9 mouse cellular contexts compared by ENCODE assay signal in genomic region chr7:34232785-34233725, GRCm38 (mm10). TPM values are rescaled to one million over a fixed set of nuclear protein-coding genes. Genes with fewer than 3 reads are reported as not detected.
DNase-seq lines count a peak whose midpoint lies in the region; ATAC-seq and TF ChIP-seq lines count a peak whose summit lies in the region.
"Had no signal": no experiment of that assay in that cellular context is flagged by ENCODE, and none has a peak within 500 bp of the region (broad histone marks: within the 10 kb centered on the region; RNA-seq: fewer than 3 reads in every experiment).

No protein-coding gene starts in this region.

- H3K27ac ChIP-seq in heart, embryonic 14.5 days (replicated peaks in 1 of 2; ENCODE audit: control insufficient read depth in 1 of 2, insufficient read depth in 1 of 2, low read depth in 2 of 2, low read length in 2 of 2), result peak overlapping the region; percentile 91 to 93
- peak overlapping the region; percentile 93 for H3K27ac ChIP-seq in ES-E14 (ENCODE audit: insufficient read depth, low read depth, low read length, poor library complexity, severe bottlenecking)
- peak overlapping the region; percentile 92 for H3K27ac ChIP-seq in forebrain, embryonic 15.5 days (replicated peaks)
- H3K27ac ChIP-seq in liver, postnatal 0 days (ENCODE audit: low read depth), result peak overlapping the region; percentile 73

- H3K27me3 ChIP-seq in heart, embryonic 14.5 days (ENCODE audit: control insufficient read depth, insufficient read depth, low read length), result no peaks in the 10 kb centered on the region
- no peaks in the 10 kb centered on the region for H3K27me3 ChIP-seq in forebrain, embryonic 15.5 days
- H3K27me3 ChIP-seq in liver, postnatal 0 days (ENCODE audit: insufficient read depth, low read length), result no peaks in the 10 kb centered on the region
- H3K27me3 ChIP-seq: Patski had no signal

- H3K36me3 ChIP-seq in heart, embryonic 14.5 days (ENCODE audit: control insufficient read depth, insufficient read depth, low read length), result peaks cover 29% of the 10 kb centered on the region
- H3K36me3 ChIP-seq in ES-E14 (ENCODE audit: control insufficient read depth, insufficient read depth, low read length, poor library complexity, severe bottlenecking), result peaks cover 16% of the 10 kb centered on the region
- H3K36me3 ChIP-seq in forebrain, embryonic 15.5 days, result peaks cover 17% of the 10 kb centered on the region
- peaks cover 13% of the 10 kb centered on the region for H3K36me3 ChIP-seq in liver, postnatal 0 days (replicated peaks; ENCODE audit: insufficient read depth, low read length)

- no peak for TF ChIP-seq EP300 in liver, postnatal 0 days (IDR thresholded peaks at IDR 0.05; ENCODE audit: low read depth)

- no peak for ATAC-seq in heart, embryonic 14.5 days (ENCODE audit: insufficient number of reproducible peaks, insufficient read depth, low FRiP score, low read depth)
- no peak for ATAC-seq in forebrain, embryonic 15.5 days (replicated peaks)
- no peak for ATAC-seq in liver, postnatal 0 days

- H3K9me3 ChIP-seq in heart, embryonic 14.5 days (ENCODE audit: control insufficient read depth, low read length), result no peaks in the 10 kb centered on the region
- H3K9me3 ChIP-seq in ES-E14 (ENCODE audit: control insufficient read depth, insufficient read depth, low read depth, low read length), result no peaks in the 10 kb centered on the region
- no peaks in the 10 kb centered on the region for H3K9me3 ChIP-seq in forebrain, embryonic 15.5 days
- H3K9me3 ChIP-seq in liver, postnatal 0 days (ENCODE audit: low read length), result no peaks in the 10 kb centered on the region

- peak overlapping the region; percentile 67 for H3K9ac ChIP-seq in heart, embryonic 14.5 days (ENCODE audit: low read length)
- peak overlapping the region; percentile 88 for H3K9ac ChIP-seq in ES-E14 (ENCODE audit: insufficient read depth, low read depth, low read length, poor library complexity, severe bottlenecking)
- peak overlapping the region; percentile 59 for H3K9ac ChIP-seq in forebrain, embryonic 15.5 days (replicated peaks)
- H3K9ac ChIP-seq in liver, postnatal 0 days (replicated peaks), result peak overlapping the region; percentile 39

- 36% methylated on average over 7 of the region's 7 CpGs for WGBS in heart, embryonic 14.5 days
- WGBS in forebrain, embryonic 15.5 days, result 39% methylated on average over 7 of the region's 7 CpGs
- WGBS in liver, postnatal 0 days (ENCODE audit: insufficient replicate concordance), result 38% methylated on average over 7 of the region's 7 CpGs

- intact Hi-C loops in heart, postnatal 36 days (cut with DNase I), result loop anchor here (5.0 kb wide), 1 partner anchor 36 kb away; the partner anchor contains the start of gene Pdcd2l

- no peak for DNase-seq in heart, postnatal 36 days
- DNase-seq in ES-E14 (ENCODE audit: low read depth, low spot score), result no peak
- no peak for DNase-seq in liver, postnatal 0 days
- no peak for DNase-seq in adipocyte (ENCODE audit: low spot score)
- DNase-seq in gastrocnemius, adult 18-20 months (ENCODE audit: low spot score), result no peak
- no peak for DNase-seq in embryo, embryonic 10 days (ENCODE audit: low spot score)

- H3K4me3 ChIP-seq in heart, embryonic 14.5 days (ENCODE audit: control insufficient read depth in 1 of 2, insufficient read depth in 1 of 2, low read depth in 1 of 2, low read length in 2 of 2), result peak overlapping the region; percentile 47 to 51
- peak overlapping the region; percentile 67 to 78 for H3K4me3 ChIP-seq in ES-E14 (ENCODE audit: insufficient read depth in 1 of 2, low read depth in 1 of 2, low read length in 2 of 2, poor library complexity in 1 of 2, severe bottlenecking in 1 of 2)
- H3K4me3 ChIP-seq in forebrain, embryonic 15.5 days, result peak overlapping the region; percentile 54
- H3K4me3 ChIP-seq in liver, postnatal 0 days (ENCODE audit: low read depth, low read length), result peak overlapping the region; percentile 55

- H3K4me2 ChIP-seq in heart, embryonic 14.5 days (ENCODE audit: low read length), result peak overlapping the region; percentile 84
- H3K4me2 ChIP-seq in forebrain, embryonic 15.5 days (replicated peaks), result peak overlapping the region; percentile 67
- H3K4me2 ChIP-seq in liver, postnatal 0 days (ENCODE audit: low read depth, low read length), result peak overlapping the region; percentile 82

- H3K4me1 ChIP-seq in heart, embryonic 14.5 days (ENCODE audit: control insufficient read depth in 2 of 2, insufficient read depth in 2 of 2, low read length in 2 of 2), result peaks cover 16 to 26% of the 10 kb centered on the region in 2 experiments
- peaks cover 2 to 9% of the 10 kb centered on the region in 2 experiments; a peak in 2 of 4 replicates for H3K4me1 ChIP-seq in ES-E14 (ENCODE audit: control insufficient read depth in 2 of 2, insufficient read depth in 2 of 2, low read length in 2 of 2, poor library complexity in 1 of 2)
- peaks cover 31% of the 10 kb centered on the region for H3K4me1 ChIP-seq in forebrain, embryonic 15.5 days
- peaks cover 34% of the 10 kb centered on the region for H3K4me1 ChIP-seq in liver, postnatal 0 days (ENCODE audit: insufficient read depth)

- in situ Hi-C loops in ES-E14 (cut with MboI; ENCODE audit: low sequenced_read_pairs in 2 of 2, unreplicated experiment in 2 of 2), result no loop called here

- no peak for TF ChIP-seq CTCF in liver, postnatal 0 days (IDR thresholded peaks at IDR 0.05; ENCODE audit: low read depth)

TF ChIP-seq in ES-E14, 5 proteins besides CTCF, POLR2A, EP300 and RAD21:
- no peak for TF ChIP-seq MAFK (IDR thresholded peaks at IDR 0.05; ENCODE audit: insufficient read depth, low read depth, low read length)
- TF ChIP-seq ZC3H11A (IDR thresholded peaks at IDR 0.05; ENCODE audit: borderline replicate concordance, low read depth, low read length), result no peak
- TF ChIP-seq ZNF384 (IDR thresholded peaks at IDR 0.05; ENCODE audit: low read depth, low read length), result no peak
- no peak for TF ChIP-seq CHD2 (IDR thresholded peaks at IDR 0.05; ENCODE audit: low read depth, low read length)
- TF ChIP-seq HCFC1 (IDR thresholded peaks at IDR 0.05; ENCODE audit: borderline replicate concordance, insufficient read depth, low read length), result no peak

RNA-seq across cellular contexts. Expression of gene Gpi1, which starts 2.9 kb away (rescaled TPM):
- polyA plus RNA-seq in heart, embryonic 14.5 days (2014; fragmentation: Nextera tagmentation; extraction: Ambion mirVana), result 834 and 845 TPM in 2 replicates
- 100 to 1,000 TPM; 520 to 540 TPM for total RNA-seq in heart, postnatal 36 days (2021)
- total RNA-seq in ES-E14 (2012; rRNA removed), result 227 and 285 TPM in 2 replicates
- polyA plus RNA-seq in forebrain, embryonic 15.5 days (2015; fragmentation: Nextera tagmentation; extraction: Ambion mirVana), result 173 and 180 TPM in 2 replicates
- polyA plus RNA-seq in liver, postnatal 0 days (2015; fragmentation: Nextera tagmentation; extraction: Ambion mirVana), result 173 and 218 TPM in 2 replicates
- total RNA-seq in gastrocnemius, adult 18-20 months (2021), result 100 to 1,000 TPM; 946 to 968 TPM

RNA-seq across cellular contexts. Expression of gene Gm6096, which starts 17.8 kb away (rescaled TPM):
- 0.62 TPM in 1 of 2 replicates, not detected in the other for polyA plus RNA-seq in heart, embryonic 14.5 days (2014; fragmentation: Nextera tagmentation; extraction: Ambion mirVana)
- not detected for total RNA-seq in heart, postnatal 36 days (2021)
- not detected in 2 replicates for total RNA-seq in ES-E14 (2012; rRNA removed)
- not detected in 2 replicates for polyA plus RNA-seq in forebrain, embryonic 15.5 days (2015; fragmentation: Nextera tagmentation; extraction: Ambion mirVana)
- not detected in 2 replicates for polyA plus RNA-seq in liver, postnatal 0 days (2015; fragmentation: Nextera tagmentation; extraction: Ambion mirVana)
- not detected for total RNA-seq in gastrocnemius, adult 18-20 months (2021)

RNA-seq across cellular contexts. Expression of gene Pdcd2l, which starts 36.6 kb away (rescaled TPM):
- polyA plus RNA-seq in heart, embryonic 14.5 days (2014; fragmentation: Nextera tagmentation; extraction: Ambion mirVana), result 52.3 and 54.3 TPM in 2 replicates
- total RNA-seq in heart, postnatal 36 days (2021), result 10 to 100 TPM; 21.9 to 22.1 TPM
- total RNA-seq in ES-E14 (2012; rRNA removed), result 57.7 and 69.2 TPM in 2 replicates
- polyA plus RNA-seq in forebrain, embryonic 15.5 days (2015; fragmentation: Nextera tagmentation; extraction: Ambion mirVana), result 78.1 and 80.6 TPM in 2 replicates
- 14.2 and 17.2 TPM in 2 replicates for polyA plus RNA-seq in liver, postnatal 0 days (2015; fragmentation: Nextera tagmentation; extraction: Ambion mirVana)
- 10 to 100 TPM; 13.7 to 15.0 TPM for total RNA-seq in gastrocnemius, adult 18-20 months (2021)
